In the genomic region with DNA sequence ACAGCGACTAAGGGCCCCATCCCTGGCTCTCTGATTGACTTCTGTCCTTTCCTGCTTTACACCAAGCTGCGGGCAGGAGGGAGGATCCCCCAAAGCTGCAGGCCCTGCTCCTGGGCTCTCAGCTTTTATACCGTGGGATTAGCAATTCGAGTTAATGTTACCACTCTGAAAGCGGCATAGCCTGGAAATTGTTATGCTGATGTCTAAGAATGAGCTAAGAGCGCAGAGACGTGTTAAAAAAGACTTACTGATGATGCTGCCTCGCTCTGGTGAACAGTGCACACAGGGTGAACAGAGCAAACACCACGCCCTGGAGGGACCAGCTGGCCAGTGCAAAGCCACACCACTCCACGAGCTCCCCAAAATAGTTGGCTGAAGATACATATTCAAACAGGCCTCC, we compare ENCODE assay signal across 22 mouse cellular contexts. TPM values are rescaled to one million over a fixed set of nuclear protein-coding genes. Genes with fewer than 3 reads are reported as not detected.
DNase-seq lines count a peak whose midpoint lies in the region; ATAC-seq and TF ChIP-seq lines count a peak whose summit lies in the region.
"Had no signal": no experiment of that assay in that cellular context is flagged by ENCODE, and none has a peak within 500 bp of the region (broad histone marks: within the 10 kb centered on the region; RNA-seq: fewer than 3 reads in every experiment).

No protein-coding gene starts in this region.

- DNase-seq in forebrain, embryonic 11.5 days (ENCODE audit: low spot score), result peak; percentile 45
- DNase-seq in ES-CJ7 (ENCODE audit: low read depth, low spot score) (peak; percentile 62), Patski (ENCODE audit: low read depth, low spot score) (no peak), ZHBTc4 (ENCODE audit: low read depth, low spot score) (peak; percentile 79)
- no peak for DNase-seq in cerebellum, adult 8-10 months
- DNase-seq in embryo, embryonic 9.5 days (ENCODE audit: extremely low spot score), result no peak
- DNase-seq in midbrain, embryonic 10.5 days (ENCODE audit: low spot score), result no peak
- DNase-seq: adrenal gland, adult 8-10 months; adrenal gland, postnatal 14 days; adrenal gland, postnatal 36 days; cerebellum, adult 11-12 months; cerebellum, adult 2 months; cerebellum, adult 9-11 months; cerebellum, postnatal 14 days; cerebellum, postnatal 36 days; embryo, embryonic 11 days; forebrain, postnatal 0 days had no signal

- no peak overlapping the region for H3K4me3 ChIP-seq in forebrain, embryonic 11.5 days (ENCODE audit: low read depth, low read length)
- no peak overlapping the region for H3K4me3 ChIP-seq in forebrain, embryonic 15.5 days
- H3K4me3 ChIP-seq in midbrain, embryonic 10.5 days, result no peak overlapping the region
- H3K4me3 ChIP-seq: embryonic facial prominence, embryonic 12.5 days; forebrain, embryonic 12.5 days had no signal

- H3K4me2 ChIP-seq in forebrain, embryonic 11.5 days (ENCODE audit: low read depth, low read length, severe bottlenecking), result no peak overlapping the region
- no peak overlapping the region for H3K4me2 ChIP-seq in forebrain, embryonic 15.5 days (replicated peaks)
- H3K4me2 ChIP-seq: embryonic facial prominence, embryonic 12.5 days; forebrain, embryonic 12.5 days had no signal

- TF ChIP-seq CTCF in Patski (IDR thresholded peaks at IDR 0.05), result no peak

- no peaks in the 10 kb centered on the region for H3K27me3 ChIP-seq in forebrain, embryonic 11.5 days (ENCODE audit: control insufficient read depth, insufficient read depth, low read length)
- H3K27me3 ChIP-seq in forebrain, embryonic 15.5 days, result no peaks in the 10 kb centered on the region
- no peaks in the 10 kb centered on the region for H3K27me3 ChIP-seq in Patski
- no peaks in the 10 kb centered on the region for H3K27me3 ChIP-seq in midbrain, embryonic 10.5 days (ENCODE audit: low read depth, poor library complexity, severe bottlenecking)
- H3K27me3 ChIP-seq: embryonic facial prominence, embryonic 12.5 days; forebrain, embryonic 12.5 days had no signal

- no peak for ATAC-seq in forebrain, embryonic 11.5 days (replicated peaks; ENCODE audit: low FRiP score)
- ATAC-seq in forebrain, embryonic 15.5 days (replicated peaks), result no peak
- ATAC-seq in Patski, result peak; percentile 38
- ATAC-seq: forebrain, embryonic 14.5 days; forebrain, postnatal 0 days had no signal

- no peak overlapping the region for H3K9ac ChIP-seq in forebrain, embryonic 11.5 days (ENCODE audit: low read length)
- no peak overlapping the region for H3K9ac ChIP-seq in forebrain, embryonic 15.5 days (replicated peaks)
- H3K9ac ChIP-seq: embryonic facial prominence, embryonic 12.5 days; forebrain, embryonic 12.5 days; forebrain, postnatal 0 days had no signal

- CTCF ChIA-PET in Patski (lab: Charles Lee), result interaction anchor here (1.0 to 2.1 kb wide), 4 partner anchors 13 to 18 kb away, joined by 3 to 5 read pairs (median 4); no protein-coding TSS in a partner anchor

- no peaks in the 10 kb centered on the region; the same call in 1 of the 2 replicates for H3K36me3 ChIP-seq in forebrain, embryonic 11.5 days (ENCODE audit: control insufficient read depth, insufficient read depth, low read length)
- no peaks in the 10 kb centered on the region for H3K36me3 ChIP-seq in forebrain, embryonic 15.5 days
- H3K36me3 ChIP-seq in midbrain, embryonic 10.5 days, result 0 out of 2 replicates have a peak, but pooled peaks cover 3% of the 10 kb centered on the region
- H3K36me3 ChIP-seq: embryonic facial prominence, embryonic 12.5 days; forebrain, embryonic 12.5 days had no signal

- POLR2A ChIA-PET in Patski (lab: Charles Lee), result interaction anchor here (0.9 kb wide), 1 partner anchor 9 kb away, joined by 6 read pairs; no protein-coding TSS in a partner anchor

- no peaks in the 10 kb centered on the region for H3K9me3 ChIP-seq in forebrain, embryonic 11.5 days (ENCODE audit: control insufficient read depth, low read length)
- H3K9me3 ChIP-seq in forebrain, embryonic 15.5 days, result no peaks in the 10 kb centered on the region
- no peaks in the 10 kb centered on the region for H3K9me3 ChIP-seq in midbrain, embryonic 10.5 days (replicated peaks)
- H3K9me3 ChIP-seq: embryonic facial prominence, embryonic 12.5 days; forebrain, embryonic 12.5 days; G1E had no signal

- 50% methylated on average over 10 of the region's 10 CpGs for WGBS in forebrain, embryonic 11.5 days
- 54% methylated on average over 10 of the region's 10 CpGs for WGBS in forebrain, embryonic 15.5 days
- 58% methylated on average over 10 of the region's 10 CpGs for WGBS in midbrain, embryonic 10.5 days

- H3K27ac ChIP-seq in forebrain, embryonic 11.5 days (ENCODE audit: low read depth, low read length), result no peak overlapping the region
- no peak overlapping the region for H3K27ac ChIP-seq in forebrain, embryonic 15.5 days (replicated peaks)
- H3K27ac ChIP-seq in midbrain, embryonic 10.5 days (replicated peaks), result no peak overlapping the region
- H3K27ac ChIP-seq: embryonic facial prominence, embryonic 12.5 days; forebrain, embryonic 12.5 days had no signal

- H3K4me1 ChIP-seq in forebrain, embryonic 11.5 days (replicated peaks; ENCODE audit: control insufficient read depth, insufficient read depth, low read length), result no peaks in the 10 kb centered on the region
- H3K4me1 ChIP-seq in forebrain, embryonic 15.5 days, result no peaks in the 10 kb centered on the region
- H3K4me1 ChIP-seq in midbrain, embryonic 10.5 days, result peaks cover 11% of the 10 kb centered on the region
- H3K4me1 ChIP-seq: embryonic facial prominence, embryonic 12.5 days; forebrain, embryonic 12.5 days had no signal

- in situ Hi-C loops in Patski (cut with MboI; ENCODE audit: low pct_unique_long_range_greater_than_20kb), result loop anchor here (25.0 kb wide), 1 partner anchor 1201 kb away; no protein-coding TSS in a partner anchor

RNA-seq across cellular contexts. Expression of gene Srd5a1, which starts 24.9 kb away (rescaled TPM):
- polyA plus RNA-seq in forebrain, embryonic 11.5 days (2014; fragmentation: Nextera tagmentation; extraction: Ambion mirVana), result 23.7 and 32.1 TPM in 2 replicates
- polyA plus RNA-seq in forebrain, embryonic 15.5 days (2015; fragmentation: Nextera tagmentation; extraction: Ambion mirVana), result 24.1 and 28.3 TPM in 2 replicates
- 122 TPM for polyA plus RNA-seq in Patski (2021)
- 24.8 and 27.1 TPM in 2 replicates for polyA plus RNA-seq in midbrain, embryonic 10.5 days (2016; fragmentation: Nextera tagmentation; extraction: Ambion mirVana)

RNA-seq across cellular contexts. Expression of gene Tent4a, which starts 51.9 kb away (rescaled TPM):
- 8.7 and 9.6 TPM in 2 replicates for polyA plus RNA-seq in forebrain, embryonic 11.5 days (2014; fragmentation: Nextera tagmentation; extraction: Ambion mirVana)
- 8.4 and 8.5 TPM in 2 replicates for polyA plus RNA-seq in forebrain, embryonic 15.5 days (2015; fragmentation: Nextera tagmentation; extraction: Ambion mirVana)
- polyA plus RNA-seq in Patski (2021), result 27.7 TPM
- 4.9 and 5.2 TPM in 2 replicates for polyA plus RNA-seq in midbrain, embryonic 10.5 days (2016; fragmentation: Nextera tagmentation; extraction: Ambion mirVana)

RNA-seq across cellular contexts. Expression of gene Nsun2, which starts 52.8 kb away (rescaled TPM):
- polyA plus RNA-seq in forebrain, embryonic 11.5 days (2014; fragmentation: Nextera tagmentation; extraction: Ambion mirVana), result 133 and 135 TPM in 2 replicates
- polyA plus RNA-seq in forebrain, embryonic 15.5 days (2015; fragmentation: Nextera tagmentation; extraction: Ambion mirVana), result 84.1 and 87.3 TPM in 2 replicates
- 100 TPM for polyA plus RNA-seq in Patski (2021)
- polyA plus RNA-seq in midbrain, embryonic 10.5 days (2016; fragmentation: Nextera tagmentation; extraction: Ambion mirVana), result 125 and 150 TPM in 2 replicates

Comparison
In these comparisons a context has a peak if more than half of its experiments do, and no peak if none do; other contexts are left out.
1. DNase-seq: peak in forebrain, embryonic 11.5 days (single experiment), ES-CJ7 (single experiment) and ZHBTc4 (single experiment); none in Patski (single experiment), cerebellum, adult 8-10 months (single experiment), embryo, embryonic 9.5 days (single experiment) and midbrain, embryonic 10.5 days (single experiment).